Mouse (Mus musculus) liver, embryonic 14.5 days (tissue): ENCODE measurements at regions not wholly inside any gene's neighbourhood (a gene's known extent, or its start where the extent isn't known, plus 50 kb on each side); places are given as distances from the start of the nearest gene placed in this dataset.
A peak's percentile ranks its signal among the peaks of the same experiment; 100 is the strongest.

ENCODE experiments used
- ATAC-seq: fragments of 200-750 bp; cut with Nextera tagmentation; 2 replicates; pipeline ENCODE4 v1.8.0; 2017; ENCODE audit warnings: moderate number of reproducible peaks, mild to moderate bottlenecking, moderate library complexity; ENCODE audit not compliant: insufficient read depth
- DNase-seq, 3 experiments: peaks; one replicate each; pipeline ENCODE4 v3.0.0-alpha.2; 2012 to 2013; ENCODE audit warnings: low read depth in 3 of 3, low spot score in 3 of 3
- H3K27ac ChIP-seq: fragments of 300-500 bp; sonication (generic); 2 replicates; pipeline ENCODE4 v1.5.1; 2014; ENCODE audit warnings: moderate library complexity, mild to moderate bottlenecking, control low read depth, inconsistent platforms
- H3K27me3 ChIP-seq: fragments of 300-500 bp; sonication (generic); 2 replicates; pipeline ENCODE4 v1.6.1; 2014; ENCODE audit warnings: mild to moderate bottlenecking, low read length, moderate library complexity; ENCODE audit not compliant: control insufficient read depth, insufficient read depth
- H3K36me3 ChIP-seq: fragments of 300-500 bp; sonication (generic); replicated peaks from 2 replicates; pipeline ENCODE4 v1.6.1; 2014; ENCODE audit warnings: low read depth; ENCODE audit not compliant: control insufficient read depth, insufficient read depth
- H3K4me1 ChIP-seq, 2 experiments: fragments of 200-500 bp in 1 of 2; fragments of 300-500 bp in 1 of 2; sonication (generic) in 1 of 2; replicated peaks; 2 replicates each; pipeline ENCODE4 v1.6.1; 2012 to 2014; ENCODE audit warnings: antibody characterized with exemption in 1 of 2, inconsistent platforms in 1 of 2, low read length in 1 of 2; ENCODE audit not compliant: control insufficient read depth in 2 of 2, insufficient read depth in 2 of 2
- H3K4me2 ChIP-seq: fragments of 300-500 bp; sonication (generic); 2 replicates; pipeline ENCODE4 v1.6.1; 2014; ENCODE audit warnings: low read depth, mild to moderate bottlenecking, control low read depth, moderate library complexity
- H3K4me3 ChIP-seq, 2 experiments: fragments of 200-500 bp in 1 of 2; fragments of 300-500 bp in 1 of 2; sonication (generic) in 1 of 2; 2 replicates each; pipeline ENCODE4 v1.5.1; 2012 to 2014; ENCODE audit warnings: low read depth in 2 of 2, low read length in 2 of 2, mild to moderate bottlenecking in 2 of 2, control low read depth in 1 of 2, inconsistent platforms in 1 of 2, moderate library complexity in 1 of 2; ENCODE audit not compliant: insufficient read depth in 1 of 2
- H3K9ac ChIP-seq: fragments of 300-500 bp; sonication (generic); replicated peaks from 2 replicates; pipeline ENCODE4 v1.6.1; 2014; ENCODE audit warnings: mild to moderate bottlenecking, control low read depth, moderate library complexity
- H3K9me3 ChIP-seq: fragments of 300-500 bp; sonication (generic); 2 replicates; pipeline ENCODE4 v1.6.1; 2016; ENCODE audit warnings: low read length, mixed read lengths; ENCODE audit not compliant: control insufficient read depth
- CTCF ChIP-seq: IDR thresholded peaks from 2 replicates; pipeline ENCODE4 v1.5.1; 2016; ENCODE audit warnings: antibody characterized with exemption, low read depth, control low read depth
- EP300 ChIP-seq: IDR thresholded peaks from 2 replicates; pipeline ENCODE4 v1.6.1; 2016; ENCODE audit warnings: antibody characterized with exemption, low read depth
- WGBS: fragments of 180-500 bp; shearing (Covaris S2); extraction: QIAGEN DNeasy Blood & Tissue Kit; methylation state at CpG from one replicate; pipeline ENCODE4 v1.1.7; 2014; ENCODE audit not compliant: insufficient replicate concordance; 5-methylcytosine and 5-hydroxymethylcytosine counted together

DNA sequence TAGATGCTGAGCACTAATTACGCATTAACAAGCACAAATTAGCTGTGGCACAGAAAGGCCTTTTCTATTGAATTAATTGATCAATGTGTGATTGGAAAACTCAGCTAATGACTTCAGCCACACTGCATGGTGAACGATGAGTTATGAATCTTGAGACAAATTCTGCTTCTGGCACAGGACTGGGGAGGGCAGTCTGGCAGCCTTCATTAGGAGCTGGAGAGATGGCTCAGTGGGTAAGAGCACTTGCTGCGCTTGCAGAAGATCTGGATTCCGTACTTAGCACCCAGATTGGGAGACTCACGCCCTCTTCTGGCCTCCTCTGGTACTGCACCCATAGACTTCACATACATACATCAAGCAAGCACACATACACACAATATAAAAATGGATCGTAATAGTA, 793.3 kb downstream of the Tmem132b start:
- no peaks in the 10 kb centered on the region for H3K36me3 ChIP-seq
- 59% methylated on average over 6 of the region's 6 CpGs for WGBS
- TF ChIP-seq CTCF (peak; percentile 43), EP300 (no peak)

DNA sequence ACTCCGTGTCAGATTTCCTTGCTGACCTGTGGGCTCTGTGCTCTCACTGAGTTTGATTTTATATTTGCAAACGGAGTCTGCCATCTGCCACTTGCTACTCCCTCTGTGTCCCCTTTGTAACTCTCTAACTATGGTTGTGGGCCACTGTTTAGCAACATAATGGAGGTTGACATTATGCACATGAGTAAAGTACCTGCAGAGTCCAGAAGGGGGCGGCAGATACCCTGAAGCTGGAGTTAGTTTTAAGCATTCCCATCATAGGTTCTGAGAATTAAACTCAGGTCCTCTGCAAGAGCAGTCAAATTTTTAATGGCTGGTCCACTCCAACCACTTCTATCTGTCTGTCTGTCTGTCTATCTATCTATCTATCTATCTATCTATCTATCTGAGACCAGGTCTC, 796.7 kb downstream of the Tmem132b start:
- H3K4me1 ChIP-seq, result no peaks in the 10 kb centered on the region
- H3K9me3 ChIP-seq, result no peaks in the 10 kb centered on the region
- no peaks in the 10 kb centered on the region for H3K27me3 ChIP-seq
- no peak overlapping the region for H3K9ac ChIP-seq
- ATAC-seq (no peak), DNase-seq (no peak)
- no peak for TF ChIP-seq EP300
- no peak for TF ChIP-seq CTCF
- H3K27ac ChIP-seq, result no peak overlapping the region
- 18% methylated on average over 3 of the region's 3 CpGs for WGBS
- no peaks in the 10 kb centered on the region for H3K36me3 ChIP-seq
- H3K4me3 ChIP-seq, result no peak overlapping the region
- H3K4me2 ChIP-seq, result no peak overlapping the region

More for the DNA sequence above, 793.3 kb downstream of the Tmem132b start:
- H3K4me1 ChIP-seq, result no peaks in the 10 kb centered on the region
- H3K27ac ChIP-seq, result no peak overlapping the region
- DNase-seq (no peak), ATAC-seq (no peak)
- no peaks in the 10 kb centered on the region for H3K27me3 ChIP-seq
- no peak overlapping the region for H3K9ac ChIP-seq
- no peaks in the 10 kb centered on the region for H3K9me3 ChIP-seq
- H3K4me2 ChIP-seq, result no peak overlapping the region
- H3K4me3 ChIP-seq, result no peak overlapping the region

DNA sequence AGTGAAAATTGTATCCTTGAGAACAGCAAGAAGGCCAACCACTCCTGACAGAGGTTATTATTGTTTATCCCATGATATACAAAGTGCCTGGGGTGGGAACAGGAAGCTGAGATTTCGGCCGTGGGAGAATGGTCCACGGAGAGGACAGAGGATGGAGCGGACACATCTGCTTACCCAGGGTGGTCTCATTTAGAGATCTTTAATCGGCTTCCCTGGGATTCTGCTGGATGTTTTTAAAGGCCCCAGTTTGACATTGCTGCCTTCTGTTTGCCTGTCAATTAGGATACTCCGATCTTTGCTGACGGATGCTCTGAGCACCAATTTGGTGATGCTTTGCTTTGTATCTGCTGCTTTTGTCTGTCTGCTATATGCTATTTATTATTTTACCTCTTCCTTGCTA, 803.5 kb downstream of the Tmem132b start:
- no peak overlapping the region for H3K27ac ChIP-seq
- ATAC-seq (no peak), DNase-seq (no peak)
- TF ChIP-seq CTCF (no peak), EP300 (no peak)
- no peak overlapping the region for H3K9ac ChIP-seq
- H3K36me3 ChIP-seq, result no peaks in the 10 kb centered on the region
- H3K4me2 ChIP-seq, result no peak overlapping the region
- H3K27me3 ChIP-seq, result no peaks in the 10 kb centered on the region
- 60% methylated on average over 7 of the region's 7 CpGs for WGBS
- H3K9me3 ChIP-seq, result no peaks in the 10 kb centered on the region
- H3K4me3 ChIP-seq, result no peak overlapping the region
- H3K4me1 ChIP-seq, result no peaks in the 10 kb centered on the region

DNA sequence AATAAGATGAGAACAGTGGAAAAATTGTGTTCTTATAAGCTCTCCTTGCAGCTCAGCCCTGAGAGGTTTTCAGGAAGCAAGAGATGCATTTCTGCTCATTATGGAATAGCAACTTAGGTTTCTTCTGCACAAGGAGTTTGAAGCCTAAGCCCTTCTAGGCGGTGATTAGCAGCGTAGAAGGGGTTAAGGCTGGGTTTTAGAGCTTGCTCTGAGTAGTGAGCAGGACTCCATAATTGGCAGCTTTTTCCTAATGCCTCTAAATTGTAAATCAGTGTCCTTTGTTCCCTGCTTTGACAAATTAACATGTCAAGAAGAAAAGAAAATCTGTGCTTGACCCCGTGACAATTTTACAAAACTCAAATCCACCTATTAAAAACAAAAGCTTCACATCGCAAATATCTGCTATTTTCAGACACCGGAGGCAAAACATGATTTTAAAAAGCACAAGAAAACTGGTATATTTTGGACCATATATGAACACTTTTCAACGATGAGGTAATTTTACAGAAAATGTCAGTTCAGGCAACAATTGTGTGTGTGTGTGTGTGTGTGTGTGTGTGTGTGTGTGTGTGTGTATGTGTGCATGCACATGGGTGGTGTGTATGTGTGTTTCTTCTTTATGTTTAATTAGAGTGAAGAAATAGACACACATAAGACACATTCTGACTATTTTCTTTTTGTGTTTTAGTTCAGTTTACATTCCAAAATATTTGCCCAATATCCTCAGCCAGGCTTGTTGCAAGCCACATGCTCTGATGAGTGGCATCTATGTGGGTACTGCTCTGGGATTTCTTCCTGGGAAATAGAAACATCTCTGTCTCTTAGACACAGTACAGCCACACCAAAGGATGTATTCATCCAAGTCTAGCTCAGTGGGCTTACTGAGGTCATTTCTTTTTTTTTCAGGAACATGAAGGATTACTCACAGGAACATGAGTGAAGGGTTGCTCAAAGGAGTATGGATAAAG, 804.3 kb downstream of the Tmem132b start:
- TF ChIP-seq CTCF, result no peak
- no peak overlapping the region for H3K4me2 ChIP-seq
- H3K27ac ChIP-seq, result no peak overlapping the region
- no peaks in the 10 kb centered on the region; the same call in 1 of the 2 replicates for H3K9me3 ChIP-seq
- no peak overlapping the region for H3K9ac ChIP-seq
- WGBS, result 55% methylated on average over 6 of the region's 6 CpGs
- H3K36me3 ChIP-seq, result no peaks in the 10 kb centered on the region
- no peak for DNase-seq
- no peaks in the 10 kb centered on the region for H3K27me3 ChIP-seq
- no peaks in the 10 kb centered on the region for H3K4me1 ChIP-seq
- ATAC-seq, result no peak
- H3K4me3 ChIP-seq, result no peak overlapping the region

DNA sequence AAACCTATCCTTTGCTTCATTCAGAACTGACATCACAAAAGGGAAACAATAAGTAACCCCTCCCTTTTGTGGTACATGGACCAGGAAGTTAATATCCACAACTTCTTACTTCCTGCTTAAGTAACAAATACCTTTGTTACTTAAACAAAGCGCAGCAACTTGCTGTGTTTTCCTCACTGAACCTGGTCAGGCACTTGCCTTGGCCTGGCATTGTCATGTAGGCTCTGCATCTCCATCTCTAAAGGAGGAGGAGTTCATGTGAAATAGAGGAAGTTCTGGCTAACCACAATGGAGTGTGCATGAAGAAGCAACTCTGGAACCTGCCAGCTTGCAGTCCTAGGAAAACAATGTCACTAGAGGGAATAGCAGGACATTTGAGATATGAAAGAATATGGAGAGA, 806.3 kb downstream of the Tmem132b start:
- ATAC-seq (no peak), DNase-seq (no peak)
- Histone ChIP-seq H3K4me2 (no peak overlapping the region), H3K4me3 (no peak overlapping the region), H3K4me1 (no peaks in the 10 kb centered on the region), H3K27ac (no peak overlapping the region), H3K9ac (no peak overlapping the region), H3K9me3 (no peaks in the 10 kb centered on the region; the same call in 1 of the 2 replicates), H3K27me3 (no peaks in the 10 kb centered on the region), H3K36me3 (no peaks in the 10 kb centered on the region)
- no peak for TF ChIP-seq CTCF
- no peak for TF ChIP-seq EP300
- WGBS, result 22% methylated on average over 1 of the region's 1 CpGs
